Mouse (Mus musculus) liver, adult 2 months (tissue): ENCODE measurements at regions not wholly inside any gene's neighbourhood (a gene's known extent, or its start where the extent isn't known, plus 50 kb on each side); places are given as distances from the start of the nearest gene placed in this dataset.

Experiments used
- DNase-seq: peaks from one replicate; pipeline ENCODE4 v3.0.0-alpha.2; 2011; ENCODE audit warnings: low read depth, low spot score; ENCODE audit errors: extremely low read depth
- H3K27ac ChIP-seq: fragments of 200-500 bp; replicated peaks from 2 replicates; pipeline ENCODE4 v1.5.1; 2012; ENCODE audit warnings: low read depth, mild to moderate bottlenecking, control low read depth, inconsistent platforms, low read length; ENCODE audit not compliant: insufficient read depth
- H3K27me3 ChIP-seq: fragments of 200-500 bp; 2 replicates; pipeline ENCODE4 v1.6.1; 2012; ENCODE audit warnings: mild to moderate bottlenecking, moderate library complexity, low read length, inconsistent platforms; ENCODE audit not compliant: control insufficient read depth, insufficient read depth
- H3K36me3 ChIP-seq: fragments of 200-500 bp; 2 replicates; pipeline ENCODE4 v1.6.1; 2012; ENCODE audit warnings: low read length, inconsistent platforms; ENCODE audit not compliant: control insufficient read depth, insufficient read depth
- H3K4me1 ChIP-seq: fragments of 200-500 bp; 2 replicates; pipeline ENCODE4 v1.6.1; 2011; ENCODE audit warnings: low read length; ENCODE audit not compliant: control insufficient read depth, insufficient read depth
- H3K4me3 ChIP-seq: fragments of 200-500 bp; 2 replicates; pipeline ENCODE4 v1.5.1; 2011; ENCODE audit warnings: low read depth, mild to moderate bottlenecking, control low read depth, low read length, moderate library complexity; ENCODE audit not compliant: insufficient read depth
- H3K79me2 ChIP-seq: fragments of 200-500 bp; 2 replicates; pipeline ENCODE4 v1.6.1; 2012; ENCODE audit warnings: inconsistent platforms, mild to moderate bottlenecking, low read length, moderate library complexity; ENCODE audit not compliant: control insufficient read depth, insufficient read depth
- H3K9ac ChIP-seq: fragments of 200-500 bp; 2 replicates; pipeline ENCODE4 v1.6.1; 2012; ENCODE audit warnings: low read depth, mild to moderate bottlenecking, control low read depth, inconsistent platforms, low read length
- CTCF ChIP-seq: fragments of 200-500 bp; IDR thresholded peaks from 2 replicates; pipeline ENCODE4 v1.5.1; 2011; ENCODE audit warnings: low read depth, low read length, control low read depth
- POLR2A ChIP-seq: fragments of 200-500 bp; IDR thresholded peaks from 2 replicates; pipeline ENCODE4 v1.6.1; 2011; ENCODE audit warnings: low read length, control low read depth; ENCODE audit not compliant: insufficient read depth; ENCODE audit errors: extremely low read depth
- WGBS: fragments of 180-500 bp; shearing (Covaris S2); methylation state at CpG from one replicate; pipeline ENCODE4 v1.1.7; 2018; 5-methylcytosine and 5-hydroxymethylcytosine counted together

DNA sequence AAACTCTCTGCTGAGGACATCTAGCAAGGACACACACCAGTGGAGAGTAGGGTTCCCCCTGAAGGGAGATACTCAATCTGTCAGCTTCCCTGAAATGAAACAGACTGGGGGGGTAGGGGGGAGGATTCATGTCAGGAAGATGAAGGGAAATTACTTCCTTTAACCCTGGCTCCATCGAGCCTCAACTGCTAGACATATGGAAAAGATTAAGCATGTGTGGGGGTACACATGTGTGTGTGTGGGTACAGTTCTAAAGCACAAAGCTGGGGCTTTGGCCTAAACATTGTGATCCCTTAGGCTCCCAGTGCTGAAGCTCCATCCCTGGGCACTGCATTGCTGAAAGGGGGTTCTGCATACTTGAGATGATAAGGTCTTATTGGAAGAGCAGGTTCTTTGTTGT, 720.6 kb downstream of the Poteg start:
- Histone ChIP-seq H3K79me2 (no peaks in the 10 kb centered on the region), H3K27me3 (no peaks in the 10 kb centered on the region), H3K27ac (no peak overlapping the region), H3K4me3 (no peak overlapping the region), H3K4me1 (no peaks in the 10 kb centered on the region), H3K9ac (no peak overlapping the region), H3K36me3 (no peaks in the 10 kb centered on the region)
- DNase-seq = no peak
- 66% methylated on average over 1 of the region's 1 CpGs for WGBS
- TF ChIP-seq POLR2A (no peak), CTCF (no peak)

DNA sequence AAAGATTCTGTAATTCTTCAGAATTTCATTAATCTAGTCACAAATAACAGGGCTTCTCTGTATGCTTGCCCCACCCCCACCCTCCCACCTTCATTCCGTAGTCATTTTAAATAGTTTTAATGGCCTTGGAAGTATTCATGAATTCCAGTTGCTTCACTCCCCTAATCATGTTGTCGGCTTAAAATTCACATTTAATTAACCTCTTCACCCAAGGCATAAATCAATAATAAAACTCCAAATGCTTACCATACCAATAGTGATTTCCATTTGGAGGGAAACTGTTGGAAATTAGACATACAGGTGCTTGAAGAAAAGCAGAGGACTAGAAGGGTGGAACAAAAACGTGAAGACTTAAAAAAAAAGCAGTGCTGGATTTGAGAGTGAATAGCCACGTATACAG, 724.0 kb downstream of the Poteg start:
- no peak overlapping the region for H3K9ac ChIP-seq
- no peak for TF ChIP-seq POLR2A
- no peak for TF ChIP-seq CTCF
- no peak overlapping the region for H3K4me3 ChIP-seq
- no peaks in the 10 kb centered on the region for H3K36me3 ChIP-seq
- no peak for DNase-seq
- H3K4me1 ChIP-seq = no peaks in the 10 kb centered on the region
- H3K27ac ChIP-seq = no peak overlapping the region
- 68% methylated on average over 4 of the region's 4 CpGs for WGBS
- no peaks in the 10 kb centered on the region for H3K27me3 ChIP-seq
- H3K79me2 ChIP-seq = no peaks in the 10 kb centered on the region

DNA sequence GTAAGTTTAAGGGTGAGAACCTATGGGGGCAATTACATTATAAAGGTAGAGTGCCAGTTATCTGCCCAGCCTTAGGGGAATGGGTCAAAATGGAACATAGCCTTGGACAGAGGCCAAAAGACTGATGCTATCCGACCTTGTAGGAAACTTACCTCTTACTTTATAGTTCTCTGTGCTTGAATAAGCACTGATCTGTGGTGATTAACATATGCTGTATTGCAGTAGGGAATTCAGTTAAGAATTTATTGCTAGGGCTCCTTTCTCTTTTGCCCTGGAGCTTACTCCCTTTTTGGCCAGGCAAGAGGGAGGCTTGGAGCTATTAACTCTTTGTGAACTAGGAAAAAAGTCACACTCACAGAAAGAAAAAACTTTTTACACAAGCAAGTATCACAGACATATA, 748.5 kb downstream of the Poteg start:
- 32% methylated on average over 1 of the region's 1 CpGs for WGBS
- Histone ChIP-seq H3K27me3 (no peaks in the 10 kb centered on the region), H3K4me3 (no peak overlapping the region), H3K79me2 (no peaks in the 10 kb centered on the region), H3K4me1 (no peaks in the 10 kb centered on the region), H3K36me3 (no peaks in the 10 kb centered on the region), H3K9ac (no peak overlapping the region), H3K27ac (no peak overlapping the region)
- no peak for TF ChIP-seq CTCF
- TF ChIP-seq POLR2A = no peak
- no peak for DNase-seq

DNA sequence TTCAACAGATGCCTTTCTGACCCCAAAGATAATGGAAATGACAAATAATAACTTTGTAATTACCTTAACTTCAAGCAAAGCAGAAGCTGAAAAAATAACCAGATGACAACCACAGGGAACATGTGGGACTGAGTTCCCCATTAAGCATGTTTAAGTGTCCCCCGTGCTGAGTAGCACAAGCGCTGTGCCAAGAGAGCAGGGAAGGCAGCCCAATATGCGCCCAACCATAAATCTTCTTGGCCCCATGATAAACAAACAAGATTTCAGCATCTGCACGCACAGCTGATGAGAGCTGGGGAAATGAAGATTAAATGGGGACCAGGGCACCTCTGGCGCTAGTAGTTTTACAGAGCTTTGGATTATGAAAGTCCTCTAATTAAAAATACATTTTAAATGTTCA, 788.1 kb downstream of the Poteg start:
- Histone ChIP-seq H3K27me3 (no peaks in the 10 kb centered on the region), H3K36me3 (no peaks in the 10 kb centered on the region), H3K4me3 (no peak overlapping the region), H3K4me1 (no peaks in the 10 kb centered on the region), H3K79me2 (no peaks in the 10 kb centered on the region), H3K9ac (no peak overlapping the region), H3K27ac (no peak overlapping the region)
- 76% methylated on average over 5 of the region's 5 CpGs for WGBS
- no peak for TF ChIP-seq CTCF
- TF ChIP-seq POLR2A = no peak
- no peak for DNase-seq

DNA sequence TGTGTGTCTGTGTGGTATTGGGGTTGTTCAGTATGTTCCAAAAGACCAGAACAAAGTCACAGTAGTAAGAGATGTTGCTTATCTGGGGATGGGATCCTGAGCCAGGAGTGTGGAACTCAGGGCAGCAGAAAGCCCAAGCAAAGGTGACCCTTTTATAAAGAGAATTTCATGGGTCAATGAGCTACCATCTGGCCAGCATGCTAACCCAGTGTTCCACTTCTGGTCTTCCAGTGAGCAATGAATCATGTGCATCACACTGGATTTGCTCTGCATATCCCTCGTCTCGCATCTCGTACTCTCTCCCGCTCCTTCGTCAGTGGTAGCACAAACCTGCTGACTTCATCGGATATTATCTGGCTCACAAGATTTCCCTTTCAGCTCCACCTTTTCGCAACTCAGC, 791.9 kb downstream of the Poteg start:
- Histone ChIP-seq H3K79me2 (no peaks in the 10 kb centered on the region), H3K4me1 (no peaks in the 10 kb centered on the region)

DNA sequence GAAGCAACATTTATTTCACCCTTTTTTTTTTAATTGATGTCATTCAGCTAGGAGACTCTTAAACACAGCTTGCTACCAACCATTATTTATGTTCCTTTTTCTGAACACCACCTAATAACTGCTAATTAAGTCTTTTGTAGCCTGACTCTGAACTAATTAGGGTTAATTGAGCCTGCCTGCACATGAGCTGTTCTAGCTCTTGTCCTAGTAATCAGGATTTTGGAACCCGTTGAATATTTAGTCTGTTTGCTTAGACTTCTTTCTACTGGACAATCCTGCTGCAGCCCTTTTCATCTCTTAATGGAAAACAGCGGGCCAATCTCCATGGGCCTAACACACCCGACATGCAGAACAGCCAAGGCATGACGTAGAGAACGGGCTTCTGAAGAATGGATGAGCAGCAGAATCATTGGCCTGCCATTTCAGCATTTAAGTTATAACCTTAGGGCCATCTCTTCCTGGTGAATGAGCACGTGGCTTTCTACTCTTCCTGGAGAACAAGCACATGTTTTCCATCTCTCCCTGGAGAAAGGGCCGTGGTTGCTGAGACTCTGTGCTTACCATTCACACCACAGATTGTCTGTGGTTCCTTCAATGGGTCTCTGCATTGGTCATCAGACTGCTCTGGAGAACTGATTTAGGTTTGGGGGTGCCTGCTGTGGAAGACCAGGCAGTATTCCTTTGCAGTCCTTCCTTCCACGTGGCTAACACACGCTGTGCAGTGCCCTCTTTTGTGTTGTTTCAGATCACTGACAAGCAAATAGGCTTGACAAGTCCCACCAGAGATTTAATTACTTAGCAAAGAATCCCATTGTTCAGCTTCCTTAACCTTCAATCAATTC, 805.1 kb downstream of the Poteg start:
- Histone ChIP-seq H3K4me3 (no peak overlapping the region), H3K36me3 (no peaks in the 10 kb centered on the region), H3K27me3 (no peaks in the 10 kb centered on the region), H3K4me1 (no peaks in the 10 kb centered on the region), H3K9ac (no peak overlapping the region), H3K27ac (no peak overlapping the region), H3K79me2 (no peaks in the 10 kb centered on the region)
- TF ChIP-seq POLR2A = no peak
- TF ChIP-seq CTCF = no peak
- 71% methylated on average over 9 of the region's 9 CpGs for WGBS
- no peak for DNase-seq

More for the DNA sequence above, 791.9 kb downstream of the Poteg start:
- 94% methylated on average over 7 of the region's 7 CpGs for WGBS
- Histone ChIP-seq H3K27me3 (no peaks in the 10 kb centered on the region), H3K36me3 (no peaks in the 10 kb centered on the region), H3K9ac (no peak overlapping the region), H3K4me3 (no peak overlapping the region), H3K27ac (no peak overlapping the region)
- no peak for DNase-seq
- TF ChIP-seq CTCF (no peak), POLR2A (no peak)
